Comparison of ENCODE assay signal across 19 mouse cellular contexts in the genomic region with DNA sequence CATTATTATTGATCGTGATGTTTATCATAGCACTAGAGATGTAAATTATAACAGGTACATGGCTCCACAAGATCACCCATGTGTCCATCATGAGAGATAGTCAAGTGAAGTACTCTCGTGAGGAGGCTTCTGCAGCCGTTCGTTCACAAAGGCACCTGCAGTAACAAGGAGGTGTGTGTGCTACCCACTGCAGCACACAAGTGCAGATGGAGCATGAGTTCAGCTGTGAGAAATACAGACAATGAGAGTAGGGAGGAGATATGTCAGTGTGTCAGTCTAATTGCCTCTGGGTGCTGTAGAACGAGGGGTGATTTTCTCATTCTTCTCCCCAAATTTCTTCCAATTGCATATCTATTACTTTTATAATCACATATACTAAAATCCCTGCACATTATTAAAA.
DNase-seq lines count a peak whose midpoint lies in the region; ATAC-seq lines count a peak whose summit lies in the region.
"Had no signal": no experiment of that assay in that cellular context is flagged by ENCODE, and none has a peak within 500 bp of the region (broad histone marks: within the 10 kb centered on the region; RNA-seq: fewer than 3 reads in every experiment).

No protein-coding gene starts in this region.

- peaks cover 5% of the 10 kb centered on the region; the same call in 1 of the 2 replicates for H3K4me1 ChIP-seq in midbrain, embryonic 14.5 days (ENCODE audit: control insufficient read depth, insufficient read depth, low read length)
- no peaks in the 10 kb centered on the region for H3K4me1 ChIP-seq in midbrain, embryonic 11.5 days (ENCODE audit: control insufficient read depth, insufficient read depth, low read length)
- H3K4me1 ChIP-seq in forebrain, embryonic 15.5 days: peaks cover 9% of the 10 kb centered on the region; the same call in 1 of the 2 replicates
- H3K4me1 ChIP-seq in midbrain, embryonic 16.5 days (ENCODE audit: control insufficient read depth, insufficient read depth, low read length): peaks cover 2% of the 10 kb centered on the region; the same call in 1 of the 2 replicates
- 0 out of 2 replicates have a peak, but pooled peaks cover 8% of the 10 kb centered on the region for H3K4me1 ChIP-seq in kidney, embryonic 15.5 days
- H3K4me1 ChIP-seq: embryonic facial prominence, embryonic 10.5 days had no signal

- H3K9me3 ChIP-seq in midbrain, embryonic 14.5 days (ENCODE audit: control insufficient read depth, low read length): no peaks in the 10 kb centered on the region
- no peaks in the 10 kb centered on the region for H3K9me3 ChIP-seq in midbrain, embryonic 11.5 days (ENCODE audit: control insufficient read depth, low read length)
- no peaks in the 10 kb centered on the region for H3K9me3 ChIP-seq in forebrain, embryonic 15.5 days
- no peaks in the 10 kb centered on the region for H3K9me3 ChIP-seq in midbrain, embryonic 16.5 days (replicated peaks; ENCODE audit: control insufficient read depth, low read length, poor library complexity, severe bottlenecking)
- H3K9me3 ChIP-seq in kidney, embryonic 15.5 days (replicated peaks): no peaks in the 10 kb centered on the region
- H3K9me3 ChIP-seq: embryonic facial prominence, embryonic 10.5 days had no signal

- H3K27ac ChIP-seq in midbrain, embryonic 14.5 days (replicated peaks; ENCODE audit: low read depth, low read length): 0 out of 2 replicates have a peak overlapping the region, but pooled peaks have one; percentile 4
- H3K27ac ChIP-seq in midbrain, embryonic 11.5 days (ENCODE audit: low read depth, low read length): no peak overlapping the region
- peak overlapping the region; percentile 1; the same call in 1 of the 2 replicates for H3K27ac ChIP-seq in forebrain, embryonic 15.5 days (replicated peaks)
- H3K27ac ChIP-seq in midbrain, embryonic 16.5 days (ENCODE audit: low read length): peak overlapping the region; percentile 53; the same call in 1 of the 2 replicates
- no peak overlapping the region for H3K27ac ChIP-seq in kidney, embryonic 15.5 days
- H3K27ac ChIP-seq: embryonic facial prominence, embryonic 10.5 days had no signal

- ATAC-seq in midbrain, embryonic 14.5 days (ENCODE audit: low FRiP score, low TSS enrichment): 0 out of 2 replicates have a peak, but pooled peaks have one; percentile 24
- ATAC-seq in midbrain, embryonic 11.5 days (ENCODE audit: low FRiP score): no peak
- peak; percentile 69; the same call in 1 of the 2 replicates for ATAC-seq in forebrain, embryonic 15.5 days (replicated peaks)
- peak; percentile 70; the same call in 1 of the 2 replicates for ATAC-seq in midbrain, embryonic 16.5 days
- no peak for ATAC-seq in kidney, embryonic 15.5 days (replicated peaks; ENCODE audit: low FRiP score)
- ATAC-seq: activated CD4-positive, CD25-positive, alpha-beta regulatory T cell, adult 4 months; intestine, embryonic 16.5 days; Patski had no signal

- no peak overlapping the region for H3K4me2 ChIP-seq in midbrain, embryonic 14.5 days (ENCODE audit: low read length)
- H3K4me2 ChIP-seq in midbrain, embryonic 11.5 days: no peak overlapping the region
- no peak overlapping the region for H3K4me2 ChIP-seq in forebrain, embryonic 15.5 days (replicated peaks)
- H3K4me2 ChIP-seq in midbrain, embryonic 16.5 days (ENCODE audit: low read length): no peak overlapping the region
- H3K4me2 ChIP-seq in kidney, embryonic 15.5 days: no peak overlapping the region
- H3K4me2 ChIP-seq: heart, embryonic 12.5 days had no signal

- H3K36me3 ChIP-seq in midbrain, embryonic 14.5 days (ENCODE audit: control insufficient read depth, insufficient read depth, low read length): no peaks in the 10 kb centered on the region
- H3K36me3 ChIP-seq in midbrain, embryonic 11.5 days (ENCODE audit: control insufficient read depth, insufficient read depth, low read length): no peaks in the 10 kb centered on the region
- H3K36me3 ChIP-seq in forebrain, embryonic 15.5 days: no peaks in the 10 kb centered on the region
- no peaks in the 10 kb centered on the region for H3K36me3 ChIP-seq in midbrain, embryonic 16.5 days (ENCODE audit: control insufficient read depth, insufficient read depth, low read length)
- H3K36me3 ChIP-seq in kidney, embryonic 15.5 days: 0 out of 2 replicates have a peak, but pooled peaks cover 6% of the 10 kb centered on the region
- H3K36me3 ChIP-seq: embryonic facial prominence, embryonic 10.5 days had no signal

- WGBS in midbrain, embryonic 14.5 days: 67% methylated on average over 5 of the region's 5 CpGs
- WGBS in midbrain, embryonic 11.5 days: 87% methylated on average over 5 of the region's 5 CpGs
- 63% methylated on average over 5 of the region's 5 CpGs for WGBS in forebrain, embryonic 15.5 days
- 67% methylated on average over 5 of the region's 5 CpGs for WGBS in midbrain, embryonic 16.5 days
- WGBS in kidney, embryonic 15.5 days: 91% methylated on average over 5 of the region's 5 CpGs

- H3K4me3 ChIP-seq in midbrain, embryonic 14.5 days (replicated peaks; ENCODE audit: low read depth, low read length): no peak overlapping the region
- H3K4me3 ChIP-seq in midbrain, embryonic 11.5 days (ENCODE audit: low read depth, low read length): no peak overlapping the region
- H3K4me3 ChIP-seq in forebrain, embryonic 15.5 days: no peak overlapping the region
- H3K4me3 ChIP-seq in midbrain, embryonic 16.5 days (ENCODE audit: low read depth, low read length): no peak overlapping the region
- no peak overlapping the region for H3K4me3 ChIP-seq in kidney, embryonic 15.5 days (replicated peaks)
- H3K4me3 ChIP-seq: embryonic facial prominence, embryonic 10.5 days; heart, embryonic 12.5 days had no signal

- H3K9ac ChIP-seq in midbrain, embryonic 14.5 days (replicated peaks; ENCODE audit: low read length): no peak overlapping the region
- H3K9ac ChIP-seq in midbrain, embryonic 11.5 days (ENCODE audit: low read length): no peak overlapping the region
- no peak overlapping the region for H3K9ac ChIP-seq in forebrain, embryonic 15.5 days (replicated peaks)
- no peak overlapping the region for H3K9ac ChIP-seq in midbrain, embryonic 16.5 days (ENCODE audit: low read depth, low read length)
- no peak overlapping the region for H3K9ac ChIP-seq in kidney, embryonic 15.5 days
- H3K9ac ChIP-seq: heart, embryonic 12.5 days had no signal

- H3K27me3 ChIP-seq in midbrain, embryonic 14.5 days (ENCODE audit: control insufficient read depth, insufficient read depth, low read length): no peaks in the 10 kb centered on the region
- no peaks in the 10 kb centered on the region for H3K27me3 ChIP-seq in midbrain, embryonic 11.5 days (ENCODE audit: control insufficient read depth, insufficient read depth, low read length)
- H3K27me3 ChIP-seq in forebrain, embryonic 15.5 days: no peaks in the 10 kb centered on the region
- H3K27me3 ChIP-seq in midbrain, embryonic 16.5 days (ENCODE audit: control insufficient read depth, insufficient read depth, low read depth, low read length): no peaks in the 10 kb centered on the region
- H3K27me3 ChIP-seq in kidney, embryonic 15.5 days: no peaks in the 10 kb centered on the region
- H3K27me3 ChIP-seq: CH12.LX; heart, embryonic 12.5 days; Patski had no signal

- DNase-seq in heart, adult 11 months: peak; percentile 72
- DNase-seq in heart, postnatal 14 days: no peak
- peak; percentile 23 for DNase-seq in midbrain, embryonic 14.5 days
- DNase-seq in midbrain, embryonic 11.5 days (ENCODE audit: low spot score, missing footprints): no peak
- no peak for DNase-seq in layer of hippocampus, adult 9-10 months (ENCODE audit: low spot score)
- DNase-seq: adrenal gland, postnatal 25 days; cerebellum, adult 2 months; cerebellum, postnatal 10 days; gastrocnemius, postnatal 14 days; heart, postnatal 36 days had no signal

- intact Hi-C loops in heart, postnatal 14 days (cut with DNase I): no loop called here

Comparison
In these comparisons a context has a peak if more than half of its experiments do, and no peak if none do; other contexts are left out.
1. DNase-seq: peak in heart, adult 11 months (single experiment) and midbrain, embryonic 14.5 days (single experiment); none in heart, postnatal 14 days (0 of 2), midbrain, embryonic 11.5 days (single experiment) and layer of hippocampus, adult 9-10 months (single experiment).
2. ATAC-seq: peak in midbrain, embryonic 14.5 days (single experiment), forebrain, embryonic 15.5 days (single experiment) and midbrain, embryonic 16.5 days (single experiment); none in midbrain, embryonic 11.5 days (single experiment) and kidney, embryonic 15.5 days (single experiment).
3. H3K27ac ChIP-seq: peak in midbrain, embryonic 14.5 days (single experiment), forebrain, embryonic 15.5 days (single experiment) and midbrain, embryonic 16.5 days (single experiment); none in midbrain, embryonic 11.5 days (single experiment) and kidney, embryonic 15.5 days (single experiment).